Mouse (Mus musculus): Measurements from ENCODE around the gene Specc1. TPM values are rescaled to one million over a fixed set of nuclear protein-coding genes. Genes with fewer than 3 reads are reported as not detected.

The Specc1 gene
- total RNA-seq, 2 experiments from 2014 or later = 0.98 to 2.3 TPM

DNA sequence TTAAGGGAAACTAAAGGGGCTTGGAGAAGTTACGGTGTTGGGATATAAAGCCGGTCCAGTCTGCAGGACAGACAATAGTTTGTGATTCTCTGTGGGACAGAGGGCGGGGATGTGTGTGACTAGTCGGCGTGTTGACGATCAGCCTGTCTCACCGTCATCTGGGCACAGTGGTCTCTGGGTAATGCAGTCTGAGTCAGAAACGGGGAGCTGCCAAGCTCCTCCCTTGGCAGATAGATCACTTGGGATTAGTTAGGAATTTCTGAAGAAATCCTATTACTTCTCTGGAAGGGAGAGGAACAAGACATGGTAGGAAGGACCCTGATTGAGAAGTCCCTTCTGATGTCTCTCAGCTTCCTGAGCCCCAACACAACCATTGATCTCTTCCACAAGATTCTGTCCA, 287.3 kb downstream of the Specc1 start:
- DNase-seq (ENCODE audit: low spot score) = peak; percentile 39

DNA sequence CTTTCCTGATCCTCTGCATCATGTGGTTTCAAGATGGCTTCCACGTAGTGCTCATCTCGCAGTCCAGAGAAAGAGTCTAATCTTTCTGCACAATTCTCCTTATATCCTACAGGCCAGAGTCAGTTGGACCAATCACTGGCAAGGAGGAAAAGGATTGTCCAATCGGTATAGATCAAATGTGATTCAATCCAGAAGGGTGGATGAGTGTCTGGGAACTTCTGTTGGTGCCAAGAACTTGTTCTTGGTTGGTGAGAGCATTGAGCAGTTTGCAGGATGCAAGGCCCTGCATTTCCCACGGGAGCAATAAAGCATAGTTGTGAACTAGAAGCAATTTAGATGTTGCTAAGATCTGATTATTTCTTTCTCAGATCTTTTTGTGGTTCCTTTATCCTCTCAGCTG, 287.9 kb downstream of the Specc1 start:
- DNase-seq (ENCODE audit: low spot score) = peak; percentile 17

DNA sequence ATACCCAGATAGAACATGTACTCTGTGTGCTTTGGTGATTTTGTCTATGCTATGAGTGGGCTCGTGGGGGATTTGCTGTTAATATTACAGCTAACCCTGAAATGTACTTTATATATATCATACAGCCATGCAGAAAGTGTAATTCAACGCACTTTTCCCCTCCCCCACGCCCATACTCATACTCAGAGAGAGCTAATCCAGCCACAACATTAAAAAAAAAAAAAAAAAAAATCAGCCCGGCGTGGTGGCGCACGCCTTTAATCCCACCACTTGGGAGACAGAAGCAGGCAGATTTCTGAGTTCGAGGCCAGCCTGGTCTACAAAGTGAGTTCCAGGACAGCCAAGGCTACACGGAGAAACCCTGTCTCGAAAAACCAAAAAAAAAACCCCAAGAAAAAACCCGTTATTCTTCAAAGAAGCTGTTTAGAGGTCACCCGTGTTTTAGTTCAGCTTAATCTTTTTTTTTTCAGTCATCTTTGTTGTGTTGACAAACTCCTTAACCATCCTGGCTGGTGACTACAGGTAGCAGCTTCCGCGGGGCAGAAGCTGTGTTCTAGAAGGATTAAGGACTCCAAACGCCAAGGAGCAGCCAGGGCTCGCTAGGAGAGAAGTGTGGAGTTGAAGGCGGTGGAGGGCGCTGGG, 291.3 kb downstream of the Specc1 start:
- DNase-seq (ENCODE audit: low spot score) = no peak

DNA sequence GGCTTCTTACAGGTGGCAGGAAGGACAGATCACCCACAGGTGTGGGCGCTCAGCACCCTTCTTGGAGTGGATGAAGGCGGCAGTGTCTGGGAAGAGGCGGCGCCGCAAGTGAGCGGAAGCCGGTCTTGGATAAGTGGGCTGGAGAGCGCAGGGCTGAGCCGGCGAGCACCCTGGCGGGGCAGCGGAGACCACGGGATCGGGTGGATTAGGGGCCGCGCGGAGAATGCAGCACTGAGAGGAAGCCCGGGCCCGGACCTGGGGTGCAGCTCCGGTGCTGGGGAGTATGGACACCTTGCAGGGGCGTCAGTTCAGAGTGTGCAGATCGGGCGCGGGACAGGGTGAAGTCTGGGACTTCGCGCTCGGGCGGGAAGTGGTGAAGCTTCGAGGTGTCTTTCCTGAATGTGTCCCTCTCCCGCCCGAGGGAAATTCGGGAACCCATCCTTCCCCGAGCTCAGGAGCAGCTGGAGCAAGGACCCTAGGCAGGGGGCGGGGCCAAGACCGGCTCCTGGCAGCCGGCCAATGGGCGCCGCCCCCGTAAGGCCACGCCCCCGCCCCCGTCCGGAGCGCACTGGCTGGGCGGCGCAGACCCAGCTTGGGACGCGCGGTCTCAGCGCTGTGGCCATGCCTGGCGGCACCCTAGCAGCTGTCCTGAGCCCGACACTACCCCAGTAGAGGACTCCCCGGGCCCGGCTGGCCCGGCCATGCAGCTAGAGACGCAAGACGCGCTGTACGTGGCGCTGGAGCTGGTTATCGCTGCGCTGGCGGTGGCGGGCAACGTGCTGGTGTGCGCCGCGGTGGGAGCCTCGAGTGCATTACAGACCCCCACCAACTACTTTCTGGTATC, 292.1 kb downstream of the Specc1 start, which contains the start of gene Adora2b:
Gene Adora2b, plus strand, starts transcription at position 584 of the 844 bp plus-strand sequence.
- peak; percentile 43 for DNase-seq (ENCODE audit: low spot score)

DNA sequence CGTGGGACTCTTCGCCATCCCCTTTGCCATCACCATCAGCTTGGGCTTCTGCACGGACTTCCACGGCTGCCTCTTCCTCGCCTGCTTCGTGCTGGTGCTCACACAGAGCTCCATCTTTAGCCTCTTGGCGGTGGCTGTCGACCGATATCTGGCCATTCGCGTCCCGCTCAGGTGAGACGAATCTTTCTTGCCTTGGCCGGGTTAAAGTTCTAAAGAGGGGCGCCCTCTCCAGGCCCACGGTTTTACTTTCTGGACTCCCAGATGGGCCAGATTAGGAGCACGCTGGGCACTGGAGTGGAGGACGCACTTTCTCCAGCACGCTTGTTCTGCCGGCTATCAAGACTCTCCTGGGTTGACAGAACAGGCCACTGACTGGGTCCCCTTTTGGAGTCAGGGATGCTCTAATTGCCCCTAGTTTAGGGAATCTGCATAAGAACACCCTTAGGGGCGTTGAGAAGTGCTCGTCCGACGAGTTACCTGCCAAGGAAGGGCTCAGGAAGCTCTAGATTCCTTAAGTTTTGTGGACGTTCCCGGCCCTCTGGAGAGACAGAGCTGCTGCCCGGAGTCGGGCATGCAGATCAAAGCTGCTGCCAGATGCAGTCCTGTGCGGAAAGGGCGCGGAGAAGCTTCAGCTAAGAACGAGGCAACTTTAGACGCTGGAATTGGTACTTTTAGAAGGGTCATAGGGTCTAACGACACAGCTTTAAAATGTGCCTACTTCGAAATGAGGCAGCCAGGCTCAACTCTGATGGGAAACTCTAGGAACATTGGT, 292.9 kb downstream of the Specc1 start:
- DNase-seq (ENCODE audit: low spot score) = peak; percentile 23

DNA sequence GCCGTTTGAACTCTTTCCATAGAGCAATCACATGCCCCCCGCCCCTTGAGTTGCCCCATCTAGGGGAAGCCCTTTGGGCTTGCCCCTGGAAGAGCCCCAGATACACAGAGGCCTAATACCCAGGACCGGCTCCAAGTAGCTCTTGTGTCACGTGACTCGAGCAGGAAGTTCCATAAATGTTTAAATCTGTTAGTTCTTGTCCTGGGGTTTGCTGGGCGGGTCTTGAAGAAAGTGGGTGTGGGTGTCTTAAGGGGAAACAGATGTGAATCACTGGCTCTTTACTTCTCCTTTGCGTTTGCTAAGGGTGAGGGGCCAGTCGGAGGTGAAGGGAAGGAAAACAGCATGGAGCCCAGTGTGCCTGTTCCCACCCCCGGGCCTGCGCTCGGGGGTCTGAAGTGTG, 294.5 kb downstream of the Specc1 start:
- peak; percentile 26 for DNase-seq (ENCODE audit: low spot score)

DNA sequence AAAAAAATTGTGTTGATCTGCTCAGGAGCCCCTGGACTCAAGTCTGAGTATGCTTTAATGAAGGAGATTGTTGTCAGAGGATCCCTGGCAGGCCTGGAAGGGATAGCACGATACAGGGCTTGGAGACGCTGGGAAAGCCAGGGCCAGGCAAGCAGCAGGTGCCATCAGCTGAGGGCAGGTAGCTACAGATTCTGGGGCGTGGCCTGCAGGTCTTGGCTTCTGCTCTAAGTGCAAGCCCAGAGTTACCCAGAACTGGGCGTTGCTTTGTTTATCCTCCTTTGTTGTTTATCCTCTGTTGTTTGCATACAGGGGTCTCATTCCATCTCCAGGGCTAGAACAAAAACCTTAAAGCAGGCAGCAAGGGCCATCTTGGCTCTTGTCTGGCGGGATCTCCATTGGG, 296.8 kb downstream of the Specc1 start:
- no peak for DNase-seq (ENCODE audit: low spot score)

DNA sequence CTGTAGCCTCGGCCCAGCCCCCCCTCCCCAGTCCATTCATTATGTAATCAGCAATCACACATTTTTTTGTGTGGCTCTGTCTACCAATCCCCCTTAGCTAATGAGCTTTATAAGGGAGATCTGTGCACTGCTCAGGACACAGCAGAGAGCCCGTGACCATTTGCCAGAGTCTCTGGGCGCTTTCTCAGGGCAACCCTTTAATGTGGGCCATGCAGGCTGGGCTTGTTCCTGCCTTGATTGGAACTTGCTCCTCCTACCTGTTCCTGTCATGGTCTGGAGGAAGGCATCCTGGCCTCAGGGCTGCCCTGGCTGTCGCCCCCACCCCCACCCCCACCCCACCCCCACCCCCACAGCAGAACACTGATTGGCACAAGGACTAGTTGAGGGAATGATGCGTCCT, 302.7 kb downstream of the Specc1 start:
- no peak for DNase-seq (ENCODE audit: low spot score)

DNA sequence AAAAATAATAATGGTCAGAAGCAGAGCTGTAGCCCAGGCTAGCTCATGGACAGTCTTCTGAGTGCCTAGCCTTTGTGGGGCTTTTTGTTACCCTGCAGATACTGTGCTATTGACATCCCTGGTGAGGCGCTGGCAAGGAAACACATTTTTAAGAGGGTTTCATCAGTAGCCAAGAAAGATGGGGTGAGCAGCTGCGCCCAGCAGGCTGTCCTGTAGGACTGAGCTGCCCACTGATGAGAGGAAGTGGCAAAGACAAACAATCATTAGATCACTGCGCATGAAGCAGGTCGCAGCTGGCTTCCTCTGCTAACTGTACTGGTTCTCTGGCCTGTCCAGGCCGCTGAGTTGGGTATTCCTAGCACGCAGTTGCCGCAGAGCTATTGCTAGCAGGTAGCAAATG, 307.0 kb downstream of the Specc1 start:
- DNase-seq (ENCODE audit: low spot score) = no peak

DNA sequence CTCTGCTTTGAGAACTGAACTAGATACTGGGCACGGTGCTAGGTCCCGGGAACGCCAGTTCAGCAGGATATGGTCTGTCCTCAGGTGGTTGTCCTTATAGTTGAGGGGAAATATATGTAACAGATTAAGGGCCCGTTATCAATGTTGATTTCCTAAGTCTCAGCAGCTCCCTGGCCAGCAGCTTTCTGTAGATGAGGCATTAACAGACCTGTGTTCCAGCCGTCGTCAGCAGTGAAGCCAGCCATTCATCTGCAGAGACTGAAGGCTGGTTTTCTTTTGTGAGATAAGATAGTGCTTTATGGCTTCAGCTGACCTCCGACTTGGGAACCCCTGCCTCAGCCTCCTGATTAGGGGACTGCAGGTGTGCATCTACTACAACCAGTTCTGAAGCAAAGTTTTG, 307.5 kb downstream of the Specc1 start:
- DNase-seq (ENCODE audit: low spot score) = no peak

DNA sequence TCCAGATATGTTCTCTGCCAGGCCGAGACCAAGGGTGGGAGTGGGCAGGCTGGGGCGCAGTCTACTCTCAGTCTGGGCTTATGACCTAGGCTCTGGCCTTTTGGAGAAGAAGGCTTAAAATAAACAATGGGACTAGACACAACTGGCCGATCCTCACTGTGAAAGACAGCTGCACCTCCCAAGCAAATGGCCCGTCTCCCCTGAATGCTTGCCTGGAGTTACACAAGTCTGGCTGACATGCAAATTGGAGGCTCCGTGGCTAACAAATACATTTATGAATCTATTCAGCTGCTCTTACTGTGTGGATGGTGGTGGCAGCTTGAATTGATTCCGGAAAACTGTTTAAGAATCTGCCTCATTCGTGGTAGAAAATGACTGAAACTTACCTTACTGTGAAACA, 309.1 kb downstream of the Specc1 start:
- no peak for DNase-seq (ENCODE audit: low spot score)

DNA sequence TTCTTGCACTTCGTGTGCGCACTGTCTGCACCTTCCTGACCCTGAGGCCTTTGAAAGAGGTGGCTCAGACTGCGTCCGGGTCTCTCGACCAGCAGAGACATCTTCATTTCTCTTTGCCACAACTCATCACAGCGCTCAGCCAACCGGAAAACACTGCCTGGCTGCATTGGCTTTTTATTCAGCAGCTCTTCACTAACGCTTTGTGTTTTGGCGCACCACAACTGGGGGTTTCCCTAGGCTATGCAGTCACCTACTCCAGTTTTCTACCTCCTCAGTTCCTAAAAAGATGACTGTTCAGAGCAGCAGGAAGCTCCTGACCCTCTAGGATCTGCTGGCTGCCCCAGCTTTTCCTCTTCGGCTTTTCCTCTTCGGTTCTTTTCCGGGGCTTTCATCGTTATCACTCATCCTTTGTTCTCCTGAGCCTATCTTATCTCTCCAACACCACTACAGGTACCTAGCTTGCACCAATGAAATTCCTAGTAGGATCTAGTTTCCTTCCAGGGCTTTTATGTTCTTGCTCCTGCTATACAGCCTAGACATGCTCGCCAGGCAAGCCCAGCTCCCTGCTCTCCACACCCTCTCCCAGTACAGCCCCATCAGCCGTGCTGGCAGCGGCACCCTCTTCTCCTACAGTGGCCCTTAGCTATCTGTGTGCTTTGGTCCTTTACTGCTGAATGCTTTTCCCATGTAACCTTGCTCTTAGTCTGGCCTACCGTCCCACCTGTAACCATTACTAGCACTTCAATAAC, 310.1 kb downstream of the Specc1 start:
- no peak for DNase-seq (ENCODE audit: low spot score)

DNA sequence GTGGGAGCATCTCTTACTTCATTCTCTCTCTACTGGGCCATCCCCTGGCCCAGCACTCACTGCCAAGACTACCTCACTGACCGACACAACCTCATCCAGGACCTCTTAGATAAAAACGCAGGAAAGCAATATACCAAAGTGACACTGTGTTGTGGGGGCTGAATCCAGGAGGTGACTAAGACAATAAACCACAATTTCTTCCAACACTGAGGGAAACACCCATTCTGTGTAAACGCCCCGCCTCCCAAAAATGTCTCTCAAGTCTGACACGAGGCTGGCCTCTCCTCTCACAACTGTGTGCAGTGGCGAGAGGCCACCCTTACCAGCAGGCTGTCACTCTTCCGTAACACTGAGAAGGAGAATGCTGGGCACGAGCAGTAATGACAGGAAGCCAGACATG, 311.8 kb downstream of the Specc1 start:
- no peak for DNase-seq (ENCODE audit: low spot score)

DNA sequence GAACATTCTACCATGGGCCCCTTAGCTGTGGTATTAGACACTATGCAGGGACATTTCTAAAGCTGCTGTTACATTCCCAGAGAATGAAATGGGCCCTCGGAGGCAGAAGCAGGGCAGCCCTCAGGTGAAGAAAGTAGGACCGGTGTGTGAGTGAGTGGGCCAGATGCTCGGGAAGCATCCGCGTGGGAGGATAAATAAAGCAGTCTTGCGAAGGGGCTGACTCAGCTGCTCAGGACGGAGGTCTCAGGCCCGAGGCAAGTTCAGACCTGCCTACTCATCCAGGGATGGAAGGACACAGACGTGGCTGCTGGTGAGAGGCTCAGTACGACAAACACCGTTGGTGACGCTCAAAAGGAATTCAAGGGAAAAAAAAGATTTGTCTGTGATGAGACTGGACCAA, 312.5 kb downstream of the Specc1 start:
- DNase-seq (ENCODE audit: low spot score) = no peak

DNA sequence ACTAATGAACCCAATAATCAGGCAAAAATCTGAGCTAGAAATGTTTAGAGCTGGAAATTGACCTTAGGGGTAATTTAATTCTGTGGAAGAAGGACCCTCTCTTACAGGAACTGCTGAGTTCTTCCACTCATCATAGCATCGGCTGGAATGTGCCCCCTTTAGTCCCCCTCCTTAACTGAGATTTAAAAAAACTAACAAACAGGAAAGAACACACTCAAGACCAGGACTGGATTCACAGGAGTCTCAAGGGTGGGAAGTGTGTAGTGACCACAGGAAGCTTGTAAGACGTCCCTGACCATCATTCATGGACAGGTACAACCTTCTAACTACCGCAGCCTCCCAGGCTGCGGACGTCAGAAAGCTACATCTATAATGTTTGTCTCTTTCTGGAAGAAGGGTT, 314.3 kb downstream of the Specc1 start:
- DNase-seq (ENCODE audit: low spot score) = no peak

Other genes with a start within 250 kb of the Specc1 start
- not detected for gene Slc5a10, start 235.9 kb upstream of the Specc1 start, total RNA-seq (2021)
- gene Prpsap2, start 194.7 kb upstream of the Specc1 start, total RNA-seq (2021) = 1 to 10 TPM; 4.6 to 5.0 TPM
- 10 to 100 TPM; 75.4 to 75.8 TPM for gene Ulk2, start 101.7 kb upstream of the Specc1 start, total RNA-seq (2021)
- 1 to 10 TPM; 7.6 to 9.0 TPM for gene Akap10, start 26.5 kb upstream of the Specc1 start, total RNA-seq (2021)